Mouse (Mus musculus): ENCODE data around the gene Ccng2.

The Ccng2 gene

DNA sequence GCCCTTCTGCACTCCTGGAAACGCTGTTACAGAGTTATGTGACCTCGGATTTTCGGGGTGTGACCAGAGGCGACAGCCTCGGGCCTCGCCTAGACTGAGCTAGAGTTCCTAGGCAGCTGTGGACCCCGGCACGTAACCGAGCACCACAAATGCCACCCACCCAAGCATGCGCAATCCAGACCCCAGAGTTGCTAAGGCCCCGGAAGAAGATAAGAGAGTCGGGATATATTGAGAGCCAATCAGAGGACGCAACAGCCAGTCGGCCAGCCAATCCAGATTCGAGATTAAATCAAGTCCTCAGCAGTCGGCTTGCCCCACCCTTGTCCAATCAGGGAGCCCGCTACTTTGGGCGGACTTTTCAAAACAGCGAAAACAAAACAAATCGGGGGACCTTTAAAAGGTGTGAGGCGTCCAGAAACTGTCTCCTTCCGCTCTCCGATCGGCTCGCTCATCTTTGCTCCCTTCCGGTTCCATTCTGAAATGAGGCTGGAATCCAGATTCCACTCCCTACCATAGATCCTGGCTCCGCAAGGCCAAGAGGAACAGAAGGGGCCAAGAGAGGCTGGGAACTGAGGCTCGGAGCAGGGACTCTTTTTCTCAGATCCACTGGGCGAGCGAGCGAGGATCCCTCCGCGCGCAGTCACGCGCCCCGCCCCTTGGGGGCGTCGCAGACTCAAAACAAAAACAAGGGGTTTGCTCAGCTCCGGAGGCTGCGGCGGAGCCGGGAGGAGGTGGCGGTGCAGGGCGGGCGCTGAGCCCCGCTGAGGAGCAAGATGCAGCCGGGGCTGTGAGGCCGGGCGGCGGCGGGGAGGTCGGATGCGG, at the start of gene Ccng2:
TSS of gene Ccng2 (plus strand) at position 375 of the 822 bp plus-strand sequence.
- Histone ChIP-seq H3K27me3 (ENCODE audit: insufficient read depth, low read length) (no peaks in the 10 kb centered on the region), H3K4me1 (replicated peaks; ENCODE audit: low read depth, low read length) (peaks cover 33% of the 10 kb centered on the region)

DNA sequence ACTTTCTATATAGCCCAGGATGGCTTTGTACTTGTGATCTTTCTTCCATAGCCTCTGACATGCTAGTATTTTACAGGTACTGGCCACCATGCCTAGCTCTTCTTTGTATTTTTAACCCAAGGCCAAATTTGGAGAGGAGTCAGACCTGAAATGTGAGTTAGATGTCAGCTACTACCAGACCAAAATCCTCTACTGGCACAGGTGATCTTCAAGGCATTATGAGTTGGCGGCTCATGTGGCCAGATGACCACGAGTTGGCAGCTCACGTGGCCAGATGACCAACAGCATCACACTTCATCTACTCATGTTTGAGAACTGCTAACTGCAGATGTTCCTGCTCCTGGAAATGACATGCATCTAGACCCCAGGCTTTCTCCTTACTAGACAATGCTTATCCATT, 48.7 kb upstream of the Ccng2 start:
- Histone ChIP-seq H3K27me3 (ENCODE audit: insufficient read depth, low read length) (peaks cover 4% of the 10 kb centered on the region; the same call in 1 of the 2 replicates), H3K4me1 (replicated peaks; ENCODE audit: low read depth, low read length) (no peaks in the 10 kb centered on the region), H3K4me3 (replicated peaks; ENCODE audit: low read length) (no peak overlapping the region), H3K36me3 (ENCODE audit: insufficient read depth, low read length) (no peaks in the 10 kb centered on the region), H3K9me3 (ENCODE audit: low read length) (no peaks in the 10 kb centered on the region)
- TF ChIP-seq POU5F1 (IDR thresholded peaks at IDR 0.05; ENCODE audit: borderline replicate concordance, low read length) (no peak), NANOG (IDR thresholded peaks at IDR 0.05; ENCODE audit: borderline replicate concordance, low read length) (no peak), CTCF (conservative IDR thresholded peaks at IDR 0.05; ENCODE audit: low read length) (no peak)

More for the DNA sequence above, at the start of gene Ccng2:
- TF ChIP-seq NANOG (IDR thresholded peaks at IDR 0.05; ENCODE audit: borderline replicate concordance, low read length), result peak; percentile 9; the same call in 1 of the 2 replicates
- TF ChIP-seq POU5F1 (IDR thresholded peaks at IDR 0.05; ENCODE audit: borderline replicate concordance, low read length), result no peak; the same call in 1 of the 2 replicates
- Histone ChIP-seq H3K36me3 (ENCODE audit: insufficient read depth, low read length) (peaks cover 28% of the 10 kb centered on the region), H3K4me3 (replicated peaks; ENCODE audit: low read length) (peak within 1 kb of the TSS; percentile 100), H3K9me3 (ENCODE audit: low read length) (no peaks in the 10 kb centered on the region)

DNA sequence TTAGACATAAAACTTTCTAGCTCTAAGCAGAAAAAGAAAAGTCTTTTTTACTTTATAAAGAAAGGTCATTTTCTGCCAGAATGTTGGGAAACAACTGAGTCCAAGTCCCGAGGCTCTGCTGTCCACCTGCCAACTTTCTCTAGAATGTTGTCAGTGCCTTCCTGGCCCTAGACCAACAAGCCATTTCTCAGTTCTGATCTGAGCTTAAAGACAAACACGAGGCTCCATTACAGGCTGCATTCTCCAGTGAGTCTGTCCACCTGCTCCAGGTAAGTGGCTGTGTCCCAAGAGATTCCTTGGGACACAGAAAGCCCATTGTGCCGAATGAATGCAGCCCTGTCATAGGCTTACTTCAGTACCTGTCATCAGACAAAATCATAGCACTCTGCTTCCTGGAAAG, 45.4 kb upstream of the Ccng2 start:
- no peak overlapping the region for H3K4me3 ChIP-seq (replicated peaks; ENCODE audit: low read length)
- no peaks in the 10 kb centered on the region for H3K4me1 ChIP-seq (replicated peaks; ENCODE audit: low read depth, low read length)
- peaks cover 7% of the 10 kb centered on the region; the same call in 1 of the 2 replicates for H3K27me3 ChIP-seq (ENCODE audit: insufficient read depth, low read length)
- no peaks in the 10 kb centered on the region for H3K36me3 ChIP-seq (ENCODE audit: insufficient read depth, low read length)
- H3K9me3 ChIP-seq (ENCODE audit: low read length), result no peaks in the 10 kb centered on the region
- no peak for TF ChIP-seq NANOG (IDR thresholded peaks at IDR 0.05; ENCODE audit: borderline replicate concordance, low read length)
- no peak for TF ChIP-seq CTCF (conservative IDR thresholded peaks at IDR 0.05; ENCODE audit: low read length)
- TF ChIP-seq POU5F1 (IDR thresholded peaks at IDR 0.05; ENCODE audit: borderline replicate concordance, low read length), result no peak

DNA sequence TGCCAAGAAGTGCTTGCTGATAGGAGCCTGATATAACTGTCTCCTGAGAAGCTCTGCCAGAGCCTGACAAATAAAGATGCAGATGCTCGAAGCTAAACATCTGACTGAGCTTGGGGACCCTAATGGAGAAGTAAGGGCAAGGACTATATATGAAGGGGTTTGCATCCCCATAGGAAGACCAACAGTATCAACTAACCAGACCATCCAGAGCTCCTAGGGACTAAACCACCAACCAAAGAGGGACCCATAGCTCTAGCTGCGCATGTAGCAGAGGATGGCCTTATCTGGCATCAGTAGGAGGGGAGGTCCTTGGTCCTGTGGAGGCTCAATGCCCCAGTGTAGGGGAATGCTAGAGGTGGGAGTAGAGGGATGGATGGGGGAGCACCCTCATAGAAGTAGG, 42.5 kb upstream of the Ccng2 start:
- Histone ChIP-seq H3K27me3 (ENCODE audit: insufficient read depth, low read length) (peaks cover 7% of the 10 kb centered on the region; the same call in 1 of the 2 replicates), H3K36me3 (ENCODE audit: insufficient read depth, low read length) (no peaks in the 10 kb centered on the region), H3K4me1 (replicated peaks; ENCODE audit: low read depth, low read length) (no peaks in the 10 kb centered on the region), H3K4me3 (replicated peaks; ENCODE audit: low read length) (no peak overlapping the region), H3K9me3 (ENCODE audit: low read length) (no peaks in the 10 kb centered on the region)
- TF ChIP-seq NANOG (IDR thresholded peaks at IDR 0.05; ENCODE audit: borderline replicate concordance, low read length), result no peak
- TF ChIP-seq CTCF (conservative IDR thresholded peaks at IDR 0.05; ENCODE audit: low read length), result no peak
- no peak for TF ChIP-seq POU5F1 (IDR thresholded peaks at IDR 0.05; ENCODE audit: borderline replicate concordance, low read length)

DNA sequence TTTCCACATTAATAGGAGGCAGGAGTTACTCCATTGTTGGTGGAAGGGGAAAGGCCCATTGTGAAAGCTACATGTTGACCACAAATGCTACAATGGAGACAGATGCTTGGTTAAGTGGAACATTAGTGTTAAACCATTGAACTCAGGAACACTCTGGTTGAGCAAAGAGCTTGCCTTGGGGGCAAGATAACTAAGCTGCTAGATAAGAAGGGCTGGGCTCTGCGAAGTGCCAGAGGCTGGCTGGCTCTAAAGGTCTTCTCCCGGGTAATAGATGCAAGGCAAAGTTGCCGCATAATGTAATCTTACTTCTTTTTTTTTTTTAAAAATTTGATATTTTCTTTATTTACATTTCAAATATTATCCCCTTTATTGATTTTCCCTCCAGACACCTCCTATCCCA, 39.9 kb upstream of the Ccng2 start:
- no peak overlapping the region for H3K4me3 ChIP-seq (replicated peaks; ENCODE audit: low read length)

DNA sequence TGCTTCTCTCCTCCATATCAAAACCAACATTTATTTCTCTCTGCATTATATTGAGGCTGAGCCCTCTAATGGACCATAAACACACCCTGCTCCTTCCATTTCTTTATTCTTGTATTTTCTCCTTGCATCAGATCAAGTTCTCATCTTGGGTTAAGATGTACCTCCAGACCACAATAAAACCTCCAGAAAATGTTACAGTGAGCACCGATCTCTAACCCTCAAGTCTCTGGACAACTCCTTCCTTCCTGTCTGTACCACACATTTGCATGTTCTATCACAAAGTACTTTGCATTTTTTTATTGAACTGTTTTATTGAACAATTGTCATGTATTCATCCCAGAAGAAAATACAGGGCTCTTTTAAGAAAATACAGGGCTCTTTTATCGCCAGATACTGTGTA, 37.5 kb upstream of the Ccng2 start:
- Histone ChIP-seq H3K36me3 (ENCODE audit: insufficient read depth, low read length) (no peaks in the 10 kb centered on the region), H3K9me3 (ENCODE audit: low read length) (no peaks in the 10 kb centered on the region; the same call in 1 of the 2 replicates), H3K27me3 (ENCODE audit: insufficient read depth, low read length) (peaks cover 2% of the 10 kb centered on the region; the same call in 1 of the 2 replicates), H3K4me1 (replicated peaks; ENCODE audit: low read depth, low read length) (no peaks in the 10 kb centered on the region), H3K4me3 (replicated peaks; ENCODE audit: low read length) (no peak overlapping the region)
- TF ChIP-seq NANOG (IDR thresholded peaks at IDR 0.05; ENCODE audit: borderline replicate concordance, low read length) (no peak), POU5F1 (IDR thresholded peaks at IDR 0.05; ENCODE audit: borderline replicate concordance, low read length) (no peak), CTCF (conservative IDR thresholded peaks at IDR 0.05; ENCODE audit: low read length) (no peak)

More for the DNA sequence above, 39.9 kb upstream of the Ccng2 start:
- no peaks in the 10 kb centered on the region for H3K9me3 ChIP-seq (ENCODE audit: low read length)
- H3K27me3 ChIP-seq (ENCODE audit: insufficient read depth, low read length), result peaks cover 7% of the 10 kb centered on the region; the same call in 1 of the 2 replicates
- H3K4me1 ChIP-seq (replicated peaks; ENCODE audit: low read depth, low read length), result no peaks in the 10 kb centered on the region
- no peaks in the 10 kb centered on the region for H3K36me3 ChIP-seq (ENCODE audit: insufficient read depth, low read length)
- TF ChIP-seq CTCF (conservative IDR thresholded peaks at IDR 0.05; ENCODE audit: low read length), result no peak
- TF ChIP-seq NANOG (IDR thresholded peaks at IDR 0.05; ENCODE audit: borderline replicate concordance, low read length), result no peak
- no peak for TF ChIP-seq POU5F1 (IDR thresholded peaks at IDR 0.05; ENCODE audit: borderline replicate concordance, low read length)

DNA sequence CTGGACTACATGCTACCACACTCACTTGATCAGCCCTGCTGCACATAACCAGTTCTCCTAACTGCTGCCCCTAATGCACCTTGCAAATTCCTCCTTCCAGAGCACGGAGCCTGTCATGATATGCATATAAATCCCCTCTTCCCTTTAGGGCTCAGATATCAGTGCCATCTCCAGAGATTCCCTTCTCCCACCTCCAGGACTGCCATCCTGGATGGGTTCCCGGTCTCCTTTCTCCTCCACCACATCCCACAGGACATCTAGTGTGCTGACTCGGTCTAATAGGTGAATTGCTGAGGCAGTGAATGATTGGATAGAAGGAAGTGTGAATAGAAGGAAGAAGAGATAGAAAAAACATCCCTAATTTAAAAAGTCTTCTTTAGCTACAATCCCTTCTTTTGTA, 35.3 kb upstream of the Ccng2 start:
- TF ChIP-seq CTCF (conservative IDR thresholded peaks at IDR 0.05; ENCODE audit: low read length) (no peak), POU5F1 (IDR thresholded peaks at IDR 0.05; ENCODE audit: borderline replicate concordance, low read length) (no peak), NANOG (IDR thresholded peaks at IDR 0.05; ENCODE audit: borderline replicate concordance, low read length) (no peak)
- Histone ChIP-seq H3K9me3 (ENCODE audit: low read length) (no peaks in the 10 kb centered on the region; the same call in 1 of the 2 replicates), H3K4me3 (replicated peaks; ENCODE audit: low read length) (no peak overlapping the region), H3K4me1 (replicated peaks; ENCODE audit: low read depth, low read length) (no peaks in the 10 kb centered on the region), H3K27me3 (ENCODE audit: insufficient read depth, low read length) (no peaks in the 10 kb centered on the region), H3K36me3 (ENCODE audit: insufficient read depth, low read length) (no peaks in the 10 kb centered on the region)

DNA sequence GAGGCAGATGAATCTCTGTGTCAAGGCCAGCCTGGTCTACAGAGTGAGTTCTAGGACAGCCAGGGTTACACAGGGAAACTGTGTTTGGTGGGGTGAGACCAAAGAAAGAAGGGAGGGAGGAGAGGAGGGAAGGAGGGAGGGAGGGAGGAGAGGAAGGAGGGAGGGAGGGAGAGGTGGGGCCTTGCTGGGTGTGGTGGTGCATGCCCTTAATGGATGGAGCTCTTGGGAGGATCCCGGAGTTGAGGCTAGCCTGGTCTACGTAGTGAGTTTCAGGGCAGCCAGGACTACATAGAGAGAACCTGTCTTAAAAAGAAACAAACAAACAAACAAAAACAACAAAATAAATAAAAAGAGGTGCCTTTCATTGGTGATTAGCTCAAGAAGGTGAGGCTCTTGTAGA, 34.2 kb upstream of the Ccng2 start:
- no peaks in the 10 kb centered on the region for H3K4me1 ChIP-seq (replicated peaks; ENCODE audit: low read depth, low read length)
- H3K4me3 ChIP-seq (replicated peaks; ENCODE audit: low read length), result no peak overlapping the region
- H3K36me3 ChIP-seq (ENCODE audit: insufficient read depth, low read length), result no peaks in the 10 kb centered on the region
- H3K27me3 ChIP-seq (ENCODE audit: insufficient read depth, low read length), result no peaks in the 10 kb centered on the region
- H3K9me3 ChIP-seq (ENCODE audit: low read length), result no peaks in the 10 kb centered on the region; the same call in 1 of the 2 replicates
- TF ChIP-seq CTCF (conservative IDR thresholded peaks at IDR 0.05; ENCODE audit: low read length) (no peak), NANOG (IDR thresholded peaks at IDR 0.05; ENCODE audit: borderline replicate concordance, low read length) (no peak)

Data from E14TG2a.4 (cell line).